Mouse (Mus musculus): Measurements from ENCODE around the gene Akr1cl. TPM values are rescaled to one million over a fixed set of nuclear protein-coding genes. Genes with fewer than 3 reads are reported as not detected.

The Akr1cl gene
- total and polyA plus RNA-seq, 2 experiments from 2014 or later: not detected

- Histone ChIP-seq H3K4me3 (ENCODE audit: low read depth, low read length) (no peak overlapping the region), H3K4me2 (ENCODE audit: low read depth, low read length, poor library complexity, severe bottlenecking) (no peak overlapping the region), H3K27ac (ENCODE audit: low read depth, low read length) (no peak overlapping the region), H3K9ac (replicated peaks; ENCODE audit: low read length, poor library complexity, severe bottlenecking) (no peak overlapping the region), H3K36me3 (ENCODE audit: insufficient read depth, low read length) (no peaks in the 10 kb centered on the region), H3K27me3 (ENCODE audit: insufficient read depth, low read length) (no peaks in the 10 kb centered on the region), H3K9me3 (ENCODE audit: low read length) (no peaks in the 10 kb centered on the region), H3K4me1 (ENCODE audit: insufficient read depth, low read length) (no peaks in the 10 kb centered on the region)
- no peak for TF ChIP-seq CTCF (IDR thresholded peaks at IDR 0.05)
- ATAC-seq (ENCODE audit: low FRiP score) (no peak), DNase-seq (ENCODE audit: low spot score) (no peak)
These were observed 44.4 kb downstream of the Akr1cl start for GRCm38 (mm10) chr1:64988176-64988575.

GRCm38 (mm10) chr1:64986120-64986519 lies 46.4 kb downstream of the Akr1cl start:
- Histone ChIP-seq H3K4me2 (ENCODE audit: low read depth, low read length, poor library complexity, severe bottlenecking) (no peak overlapping the region), H3K4me3 (ENCODE audit: low read depth, low read length) (no peak overlapping the region), H3K27me3 (ENCODE audit: insufficient read depth, low read length) (no peaks in the 10 kb centered on the region), H3K9me3 (ENCODE audit: low read length) (no peaks in the 10 kb centered on the region), H3K9ac (replicated peaks; ENCODE audit: low read length, poor library complexity, severe bottlenecking) (no peak overlapping the region), H3K4me1 (ENCODE audit: insufficient read depth, low read length) (no peaks in the 10 kb centered on the region), H3K27ac (ENCODE audit: low read depth, low read length) (no peak overlapping the region), H3K36me3 (ENCODE audit: insufficient read depth, low read length) (no peaks in the 10 kb centered on the region)
- ATAC-seq (ENCODE audit: low FRiP score) (no peak), DNase-seq (ENCODE audit: low spot score) (peak; percentile 58)
- WGBS: 33% methylated on average over 7 of the region's 7 CpGs
- peak; percentile 74 for TF ChIP-seq CTCF (IDR thresholded peaks at IDR 0.05)

GRCm38 (mm10) chr1:64983247-64983646 lies 49.3 kb downstream of the Akr1cl start:
- H3K4me2 ChIP-seq (ENCODE audit: low read depth, low read length, poor library complexity, severe bottlenecking): no peak overlapping the region
- no peaks in the 10 kb centered on the region for H3K9me3 ChIP-seq (ENCODE audit: low read length)
- H3K36me3 ChIP-seq (ENCODE audit: insufficient read depth, low read length): no peaks in the 10 kb centered on the region
- 80% methylated on average over 3 of the region's 3 CpGs for WGBS
- H3K9ac ChIP-seq (replicated peaks; ENCODE audit: low read length, poor library complexity, severe bottlenecking): no peak overlapping the region
- H3K27ac ChIP-seq (ENCODE audit: low read depth, low read length): no peak overlapping the region
- no peaks in the 10 kb centered on the region for H3K4me1 ChIP-seq (ENCODE audit: insufficient read depth, low read length)
- DNase-seq (ENCODE audit: low spot score) (no peak), ATAC-seq (ENCODE audit: low FRiP score) (no peak)
- no peaks in the 10 kb centered on the region for H3K27me3 ChIP-seq (ENCODE audit: insufficient read depth, low read length)
- TF ChIP-seq CTCF (IDR thresholded peaks at IDR 0.05): no peak
- H3K4me3 ChIP-seq (ENCODE audit: low read depth, low read length): no peak overlapping the region

GRCm38 (mm10) chr1:64978321-64978799 lies 54.2 kb downstream of the Akr1cl start:
- H3K27ac ChIP-seq (ENCODE audit: low read depth, low read length): no peak overlapping the region
- H3K4me1 ChIP-seq (ENCODE audit: insufficient read depth, low read length): no peaks in the 10 kb centered on the region
- no peaks in the 10 kb centered on the region for H3K36me3 ChIP-seq (ENCODE audit: insufficient read depth, low read length)
- no peaks in the 10 kb centered on the region for H3K9me3 ChIP-seq (ENCODE audit: low read length)
- H3K4me2 ChIP-seq (ENCODE audit: low read depth, low read length, poor library complexity, severe bottlenecking): no peak overlapping the region
- ATAC-seq (ENCODE audit: low FRiP score) (no peak), DNase-seq (ENCODE audit: low spot score) (peak; percentile 25)
- H3K4me3 ChIP-seq (ENCODE audit: low read depth, low read length): no peak overlapping the region
- no peaks in the 10 kb centered on the region for H3K27me3 ChIP-seq (ENCODE audit: insufficient read depth, low read length)
- WGBS: 51% methylated on average over 7 of the region's 7 CpGs
- TF ChIP-seq CTCF (IDR thresholded peaks at IDR 0.05): no peak
- no peak overlapping the region for H3K9ac ChIP-seq (replicated peaks; ENCODE audit: low read length, poor library complexity, severe bottlenecking)

- no peak for ATAC-seq (ENCODE audit: low FRiP score)
- TF ChIP-seq CTCF (IDR thresholded peaks at IDR 0.05): no peak
These were observed 57.2 kb downstream of the Akr1cl start for GRCm38 (mm10) chr1:64975346-64975745.

DNA sequence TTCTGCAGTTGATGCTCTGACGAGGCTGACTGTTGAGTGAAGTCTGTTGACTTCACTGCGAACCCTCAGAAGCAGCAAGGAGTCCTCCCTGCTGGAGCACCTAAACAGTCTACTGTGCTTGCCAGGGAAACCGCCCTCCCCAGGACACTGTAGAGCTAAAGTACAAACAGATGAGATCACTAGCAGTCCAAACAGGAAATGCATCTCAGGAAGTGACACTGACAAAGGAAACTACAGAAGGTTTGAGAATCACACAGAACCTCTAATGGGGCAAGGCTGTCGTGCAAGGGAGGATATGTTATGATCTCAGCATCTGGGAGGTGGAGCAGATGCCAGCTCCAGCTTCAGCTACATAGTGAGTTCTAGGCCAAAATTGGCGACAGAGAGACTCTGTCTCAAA lies 61.9 kb downstream of the Akr1cl start:
- H3K4me3 ChIP-seq (ENCODE audit: low read depth, low read length): no peak overlapping the region
- H3K27me3 ChIP-seq (ENCODE audit: insufficient read depth, low read length): no peaks in the 10 kb centered on the region
- DNase-seq (ENCODE audit: low spot score) (no peak), ATAC-seq (ENCODE audit: low FRiP score) (no peak)
- H3K9ac ChIP-seq (replicated peaks; ENCODE audit: low read length, poor library complexity, severe bottlenecking): no peak overlapping the region
- H3K36me3 ChIP-seq (ENCODE audit: insufficient read depth, low read length): no peaks in the 10 kb centered on the region
- no peak for TF ChIP-seq CTCF (IDR thresholded peaks at IDR 0.05)
- H3K27ac ChIP-seq (ENCODE audit: low read depth, low read length): no peak overlapping the region
- no peaks in the 10 kb centered on the region for H3K9me3 ChIP-seq (ENCODE audit: low read length)
- 76% methylated on average over 5 of the region's 5 CpGs for WGBS
- no peaks in the 10 kb centered on the region for H3K4me1 ChIP-seq (ENCODE audit: insufficient read depth, low read length)
- no peak overlapping the region for H3K4me2 ChIP-seq (ENCODE audit: low read depth, low read length, poor library complexity, severe bottlenecking)

More at GRCm38 (mm10) chr1:64975346-64975745, 57.2 kb downstream of the Akr1cl start:
- Histone ChIP-seq H3K4me1 (ENCODE audit: insufficient read depth, low read length) (no peaks in the 10 kb centered on the region), H3K27me3 (ENCODE audit: insufficient read depth, low read length) (no peaks in the 10 kb centered on the region), H3K4me3 (ENCODE audit: low read depth, low read length) (no peak overlapping the region), H3K9ac (replicated peaks; ENCODE audit: low read length, poor library complexity, severe bottlenecking) (no peak overlapping the region), H3K36me3 (ENCODE audit: insufficient read depth, low read length) (no peaks in the 10 kb centered on the region), H3K4me2 (ENCODE audit: low read depth, low read length, poor library complexity, severe bottlenecking) (no peak overlapping the region), H3K27ac (ENCODE audit: low read depth, low read length) (no peak overlapping the region), H3K9me3 (ENCODE audit: low read length) (no peaks in the 10 kb centered on the region)
- DNase-seq (ENCODE audit: low spot score): peak; percentile 9
- WGBS: 10% methylated on average over 7 of the region's 7 CpGs

Other genes with a start within 250 kb of the Akr1cl start
- gene Plekhm3, start 75.9 kb downstream of the Akr1cl start, total RNA-seq (2014; rRNA removed): 14.6 and 21.9 TPM in 2 replicates
- gene Plekhm3, start 75.9 kb downstream of the Akr1cl start, polyA plus RNA-seq (2015; fragmentation: Nextera tagmentation; extraction: Ambion mirVana): 5.6 and 5.9 TPM in 2 replicates
- gene Cryge, start 18.4 kb upstream of the Akr1cl start, total RNA-seq (2014; rRNA removed): not detected in 2 replicates
- gene Cryge, start 18.4 kb upstream of the Akr1cl start, polyA plus RNA-seq (2015; fragmentation: Nextera tagmentation; extraction: Ambion mirVana): not detected in 2 replicates
- gene Crygd, start 30.7 kb upstream of the Akr1cl start, total RNA-seq (2014; rRNA removed): not detected in 2 replicates
- gene Crygd, start 30.7 kb upstream of the Akr1cl start, polyA plus RNA-seq (2015; fragmentation: Nextera tagmentation; extraction: Ambion mirVana): not detected in 2 replicates
- not detected in 2 replicates for gene Crygc, start 40.9 kb upstream of the Akr1cl start, total RNA-seq (2014; rRNA removed)
- gene Crygc, start 40.9 kb upstream of the Akr1cl start, polyA plus RNA-seq (2015; fragmentation: Nextera tagmentation; extraction: Ambion mirVana): not detected in 2 replicates
- not detected in 2 replicates for gene Crygb, start 49.5 kb upstream of the Akr1cl start, total RNA-seq (2014; rRNA removed)
- 0.38 and 0.43 TPM in 2 replicates for gene Crygb, start 49.5 kb upstream of the Akr1cl start, polyA plus RNA-seq (2015; fragmentation: Nextera tagmentation; extraction: Ambion mirVana)
- gene Cryga, start 70.6 kb upstream of the Akr1cl start, total RNA-seq (2014; rRNA removed): 0.90 and 2.8 TPM in 2 replicates
- gene Cryga, start 70.6 kb upstream of the Akr1cl start, polyA plus RNA-seq (2015; fragmentation: Nextera tagmentation; extraction: Ambion mirVana): 0.50 and 0.95 TPM in 2 replicates
- gene Gm28845, start 86.8 kb upstream of the Akr1cl start, total RNA-seq (2014; rRNA removed): 0.47 and 1.3 TPM in 2 replicates
- 1.2 and 1.6 TPM in 2 replicates for gene Gm28845, start 86.8 kb upstream of the Akr1cl start, polyA plus RNA-seq (2015; fragmentation: Nextera tagmentation; extraction: Ambion mirVana)
- 4.2 and 8.4 TPM in 2 replicates for gene D630023F18Rik, start 90.5 kb upstream of the Akr1cl start, total RNA-seq (2014; rRNA removed)
- gene D630023F18Rik, start 90.5 kb upstream of the Akr1cl start, polyA plus RNA-seq (2015; fragmentation: Nextera tagmentation; extraction: Ambion mirVana): 8.8 and 9.7 TPM in 2 replicates
- gene Idh1, start 153.7 kb upstream of the Akr1cl start, total RNA-seq (2014; rRNA removed): 240 and 332 TPM in 2 replicates
- gene Idh1, start 153.7 kb upstream of the Akr1cl start, polyA plus RNA-seq (2015; fragmentation: Nextera tagmentation; extraction: Ambion mirVana): 408 and 416 TPM in 2 replicates
- gene Pikfyve, start 153.9 kb upstream of the Akr1cl start, total RNA-seq (2014; rRNA removed): 30.1 and 39.6 TPM in 2 replicates
- 7.7 and 10.4 TPM in 2 replicates for gene Pikfyve, start 153.9 kb upstream of the Akr1cl start, polyA plus RNA-seq (2015; fragmentation: Nextera tagmentation; extraction: Ambion mirVana)
- 1.5 and 3.4 TPM in 2 replicates for gene Pth2r, start 249.3 kb upstream of the Akr1cl start, total RNA-seq (2014; rRNA removed)
- 2.1 and 2.3 TPM in 2 replicates for gene Pth2r, start 249.3 kb upstream of the Akr1cl start, polyA plus RNA-seq (2015; fragmentation: Nextera tagmentation; extraction: Ambion mirVana)